Mouse (Mus musculus) midbrain, embryonic 11.5 days (tissue): ENCODE measurements around the gene Ccnb2. TPM values are rescaled to one million over a fixed set of nuclear protein-coding genes. Genes with fewer than 3 reads are reported as not detected.

Source experiments
- ATAC-seq: fragments of 200-750 bp; cut with Nextera tagmentation; 2 replicates; pipeline ENCODE4 v1.8.0; 2017; ENCODE audit warnings: moderate TSS enrichment, moderate library complexity; ENCODE audit not compliant: low FRiP score
- DNase-seq: peaks from one replicate; pipeline ENCODE4 v3.0.0; 2015; ENCODE audit warnings: low spot score; ENCODE audit errors: missing footprints
- H3K27ac ChIP-seq: fragments of 300-500 bp; sonication (generic); 2 replicates; pipeline ENCODE4 v1.5.1; 2014; ENCODE audit warnings: low read depth, low read length
- H3K27me3 ChIP-seq: fragments of 300-500 bp; sonication (generic); 2 replicates; pipeline ENCODE4 v1.6.1; 2014; ENCODE audit warnings: mild to moderate bottlenecking, low read length, moderate library complexity, mixed read lengths; ENCODE audit not compliant: control insufficient read depth, insufficient read depth
- H3K36me3 ChIP-seq: fragments of 300-500 bp; sonication (generic); 2 replicates; pipeline ENCODE4 v1.6.1; 2014; ENCODE audit warnings: mild to moderate bottlenecking, low read length, moderate library complexity, mixed read lengths; ENCODE audit not compliant: control insufficient read depth, insufficient read depth
- H3K4me1 ChIP-seq: fragments of 300-500 bp; sonication (generic); 2 replicates; pipeline ENCODE4 v1.6.1; 2014; ENCODE audit warnings: low read length; ENCODE audit not compliant: control insufficient read depth, insufficient read depth
- H3K4me2 ChIP-seq: fragments of 300-500 bp; sonication (generic); 2 replicates; pipeline ENCODE4 v1.6.1; 2014; ENCODE audit warnings: mild to moderate bottlenecking, moderate library complexity
- H3K4me3 ChIP-seq: fragments of 300-500 bp; sonication (generic); 2 replicates; pipeline ENCODE4 v1.5.1; 2014; ENCODE audit warnings: low read depth, low read length
- H3K9ac ChIP-seq: fragments of 300-500 bp; sonication (generic); 2 replicates; pipeline ENCODE4 v1.6.1; 2014; ENCODE audit warnings: low read length
- H3K9me3 ChIP-seq: fragments of 300-500 bp; sonication (generic); 2 replicates; pipeline ENCODE4 v1.6.1; 2016; ENCODE audit warnings: low read length; ENCODE audit not compliant: control insufficient read depth
- WGBS: fragments of 180-500 bp; shearing (Covaris S2); extraction: QIAGEN DNeasy Blood & Tissue Kit; methylation state at CpG from one replicate; pipeline ENCODE4 v1.1.7; 2014; 5-methylcytosine and 5-hydroxymethylcytosine counted together
- polyA plus RNA-seq: library from polyadenylated mRNA; unstranded; fragments of >200 nt; fragmentation: Nextera tagmentation; extraction: Ambion mirVana; gene quantifications from 2 replicates; pipeline ENCODE4 v1.2.1, GENCODE M21; 2014

Ccnb2 gene
- polyA plus RNA-seq, 1 experiment from 2014 or later = 225 TPM

- DNase-seq = no peak
- no peak overlapping the region for H3K4me2 ChIP-seq
- WGBS = 98% methylated on average over 3 of the region's 3 CpGs
- H3K4me1 ChIP-seq = no peaks in the 10 kb centered on the region
- no peaks in the 10 kb centered on the region for H3K36me3 ChIP-seq
- no peaks in the 10 kb centered on the region for H3K27me3 ChIP-seq
- H3K27ac ChIP-seq = no peak overlapping the region
- H3K9me3 ChIP-seq = no peaks in the 10 kb centered on the region
- H3K9ac ChIP-seq = no peak overlapping the region
- ATAC-seq = no peak
- H3K4me3 ChIP-seq = no peak overlapping the region
Measured at GRCm38 (mm10) chr9:70389548-70389947, 31.8 kb downstream of the Ccnb2 start.

- 89% methylated on average over 4 of the region's 4 CpGs for WGBS
- Histone ChIP-seq H3K4me2 (no peak overlapping the region), H3K4me1 (no peaks in the 10 kb centered on the region), H3K27ac (no peak overlapping the region), H3K9me3 (no peaks in the 10 kb centered on the region), H3K9ac (no peak overlapping the region), H3K36me3 (no peaks in the 10 kb centered on the region), H3K4me3 (no peak overlapping the region), H3K27me3 (no peaks in the 10 kb centered on the region)
- ATAC-seq (no peak), DNase-seq (no peak)
Measured at GRCm38 (mm10) chr9:70387410-70388119, 33.8 kb downstream of the Ccnb2 start.

- 90% methylated on average over 18 of the region's 18 CpGs for WGBS
- Histone ChIP-seq H3K4me2 (no peak overlapping the region), H3K27ac (no peak overlapping the region), H3K9ac (no peak overlapping the region), H3K4me1 (no peaks in the 10 kb centered on the region), H3K27me3 (no peaks in the 10 kb centered on the region), H3K36me3 (no peaks in the 10 kb centered on the region), H3K9me3 (no peaks in the 10 kb centered on the region), H3K4me3 (no peak overlapping the region)
- DNase-seq (no peak), ATAC-seq (no peak)
Measured at GRCm38 (mm10) chr9:70384958-70385728, 36.2 kb downstream of the Ccnb2 start.

GRCm38 (mm10) chr9:70384494-70384893, 36.9 kb downstream of the Ccnb2 start:
- Histone ChIP-seq H3K27me3 (no peaks in the 10 kb centered on the region), H3K36me3 (no peaks in the 10 kb centered on the region), H3K27ac (no peak overlapping the region), H3K4me2 (no peak overlapping the region), H3K4me3 (no peak overlapping the region), H3K4me1 (no peaks in the 10 kb centered on the region), H3K9me3 (no peaks in the 10 kb centered on the region), H3K9ac (no peak overlapping the region)
- DNase-seq (no peak), ATAC-seq (no peak)
- WGBS = 89% methylated on average over 4 of the region's 4 CpGs

GRCm38 (mm10) chr9:70383750-70384149, 37.6 kb downstream of the Ccnb2 start:
- no peak for DNase-seq

GRCm38 (mm10) chr9:70382091-70382490, 39.3 kb downstream of the Ccnb2 start:
- no peak overlapping the region for H3K27ac ChIP-seq
- H3K4me1 ChIP-seq = no peaks in the 10 kb centered on the region
- H3K9me3 ChIP-seq = no peaks in the 10 kb centered on the region
- H3K4me2 ChIP-seq = no peak overlapping the region
- 89% methylated on average over 12 of the region's 12 CpGs for WGBS
- no peaks in the 10 kb centered on the region for H3K27me3 ChIP-seq
- H3K9ac ChIP-seq = no peak overlapping the region
- H3K36me3 ChIP-seq = 0 out of 2 replicates have a peak, but pooled peaks cover 2% of the 10 kb centered on the region
- ATAC-seq = no peak
- H3K4me3 ChIP-seq = no peak overlapping the region
- no peak for DNase-seq

More at GRCm38 (mm10) chr9:70383750-70384149, 37.6 kb downstream of the Ccnb2 start:
- Histone ChIP-seq H3K9ac (no peak overlapping the region), H3K4me2 (no peak overlapping the region), H3K4me3 (no peak overlapping the region), H3K4me1 (no peaks in the 10 kb centered on the region), H3K36me3 (no peaks in the 10 kb centered on the region), H3K27ac (no peak overlapping the region), H3K9me3 (no peaks in the 10 kb centered on the region), H3K27me3 (no peaks in the 10 kb centered on the region)
- 80% methylated on average over 10 of the region's 10 CpGs for WGBS
- no peak for ATAC-seq

GRCm38 (mm10) chr9:70379502-70380467, 41.6 kb downstream of the Ccnb2 start:
- ATAC-seq = no peak
- H3K36me3 ChIP-seq = 0 out of 2 replicates have a peak, but pooled peaks cover 2% of the 10 kb centered on the region
- H3K4me2 ChIP-seq = no peak overlapping the region
- H3K4me1 ChIP-seq = no peaks in the 10 kb centered on the region
- no peak for DNase-seq
- H3K27ac ChIP-seq = no peak overlapping the region
- H3K9me3 ChIP-seq = no peaks in the 10 kb centered on the region
- H3K27me3 ChIP-seq = no peaks in the 10 kb centered on the region
- WGBS = 85% methylated on average over 7 of the region's 7 CpGs
- no peak overlapping the region for H3K4me3 ChIP-seq
- no peak overlapping the region for H3K9ac ChIP-seq

GRCm38 (mm10) chr9:70371638-70372037, 49.7 kb downstream of the Ccnb2 start:
- ATAC-seq (no peak), DNase-seq (no peak)
- Histone ChIP-seq H3K36me3 (no peaks in the 10 kb centered on the region), H3K9me3 (no peaks in the 10 kb centered on the region), H3K9ac (no peak overlapping the region), H3K27ac (no peak overlapping the region), H3K4me1 (no peaks in the 10 kb centered on the region), H3K27me3 (no peaks in the 10 kb centered on the region), H3K4me2 (no peak overlapping the region), H3K4me3 (no peak overlapping the region)
- 75% methylated on average over 5 of the region's 5 CpGs for WGBS
